Mouse (Mus musculus) midbrain, postnatal 0 days (tissue): ENCODE data around the gene Sigirr. TPM values are rescaled to one million over a fixed set of nuclear protein-coding genes. Genes with fewer than 3 reads are reported as not detected.
A peak's percentile ranks its signal among the peaks of the same experiment; 100 is the strongest.

Experiments used
- ATAC-seq: fragments of 200-750 bp; cut with Nextera tagmentation; 2 replicates; pipeline ENCODE4 v1.8.0; 2017; ENCODE audit warnings: moderate number of reproducible peaks, mild to moderate bottlenecking, moderate TSS enrichment, moderate library complexity; ENCODE audit not compliant: low FRiP score
- DNase-seq: peaks from one replicate; pipeline ENCODE4 v3.0.0-alpha.2; 2015; ENCODE audit warnings: low spot score
- H3K27ac ChIP-seq: fragments of 300-500 bp; sonication (generic); 2 replicates; pipeline ENCODE4 v1.5.1; 2014; ENCODE audit warnings: low read depth, mild to moderate bottlenecking, low read length, mixed read lengths
- H3K27me3 ChIP-seq: fragments of 300-500 bp; sonication (generic); 2 replicates; pipeline ENCODE4 v1.6.1; 2014; ENCODE audit warnings: low read length, control low read depth, mixed read lengths; ENCODE audit not compliant: insufficient read depth
- H3K36me3 ChIP-seq: fragments of 300-500 bp; sonication (generic); 2 replicates; pipeline ENCODE4 v1.6.1; 2014; ENCODE audit warnings: low read length, control low read depth, mixed read lengths; ENCODE audit not compliant: insufficient read depth
- H3K4me1 ChIP-seq: fragments of 300-500 bp; sonication (generic); 2 replicates; pipeline ENCODE4 v1.6.1; 2014; ENCODE audit warnings: mild to moderate bottlenecking, control low read depth, antibody characterized with exemption, low read length, mixed read lengths; ENCODE audit not compliant: insufficient read depth
- H3K4me2 ChIP-seq: fragments of 300-500 bp; sonication (generic); 2 replicates; pipeline ENCODE4 v1.6.1; 2014; ENCODE audit warnings: low read depth, mild to moderate bottlenecking, low read length, mixed read lengths; ENCODE audit not compliant: poor library complexity, severe bottlenecking
- H3K4me3 ChIP-seq: fragments of 300-500 bp; sonication (generic); 2 replicates; pipeline ENCODE4 v1.5.1; 2014; ENCODE audit warnings: low read depth, mild to moderate bottlenecking, low read length, moderate library complexity
- H3K9ac ChIP-seq: fragments of 300-500 bp; sonication (generic); replicated peaks from 2 replicates; pipeline ENCODE4 v1.6.1; 2014; ENCODE audit warnings: mild to moderate bottlenecking, low read length, moderate library complexity, mixed read lengths; ENCODE audit not compliant: poor library complexity, severe bottlenecking
- H3K9me3 ChIP-seq: fragments of 300-500 bp; sonication (generic); 2 replicates; pipeline ENCODE4 v1.6.1; 2016; ENCODE audit warnings: low read length, control low read depth
- CTCF ChIP-seq: IDR thresholded peaks from 2 replicates; pipeline ENCODE4 v1.5.1; 2016; ENCODE audit warnings: antibody characterized with exemption, mild to moderate bottlenecking
- WGBS: fragments of 180-500 bp; shearing (Covaris S2); extraction: QIAGEN DNeasy Blood & Tissue Kit; methylation state at CpG from one replicate; pipeline ENCODE4 v1.1.7; 2014; 5-methylcytosine and 5-hydroxymethylcytosine counted together
- polyA plus RNA-seq: library from polyadenylated mRNA; unstranded; fragments of >200 nt; fragmentation: Nextera tagmentation; extraction: Ambion mirVana; gene quantifications from 2 replicates; pipeline ENCODE4 v1.2.1, GENCODE M21; 2015
- total RNA-seq: library from RNA; depleted of rRNA; stranded (reverse); fragments of >200 nt; gene quantifications from 2 replicates; pipeline ENCODE4 v1.2.3, GENCODE M21; 2014

The Sigirr gene
- total and polyA plus RNA-seq, 2 experiments from 2014 or later = 1.8 to 3.9 TPM

DNA sequence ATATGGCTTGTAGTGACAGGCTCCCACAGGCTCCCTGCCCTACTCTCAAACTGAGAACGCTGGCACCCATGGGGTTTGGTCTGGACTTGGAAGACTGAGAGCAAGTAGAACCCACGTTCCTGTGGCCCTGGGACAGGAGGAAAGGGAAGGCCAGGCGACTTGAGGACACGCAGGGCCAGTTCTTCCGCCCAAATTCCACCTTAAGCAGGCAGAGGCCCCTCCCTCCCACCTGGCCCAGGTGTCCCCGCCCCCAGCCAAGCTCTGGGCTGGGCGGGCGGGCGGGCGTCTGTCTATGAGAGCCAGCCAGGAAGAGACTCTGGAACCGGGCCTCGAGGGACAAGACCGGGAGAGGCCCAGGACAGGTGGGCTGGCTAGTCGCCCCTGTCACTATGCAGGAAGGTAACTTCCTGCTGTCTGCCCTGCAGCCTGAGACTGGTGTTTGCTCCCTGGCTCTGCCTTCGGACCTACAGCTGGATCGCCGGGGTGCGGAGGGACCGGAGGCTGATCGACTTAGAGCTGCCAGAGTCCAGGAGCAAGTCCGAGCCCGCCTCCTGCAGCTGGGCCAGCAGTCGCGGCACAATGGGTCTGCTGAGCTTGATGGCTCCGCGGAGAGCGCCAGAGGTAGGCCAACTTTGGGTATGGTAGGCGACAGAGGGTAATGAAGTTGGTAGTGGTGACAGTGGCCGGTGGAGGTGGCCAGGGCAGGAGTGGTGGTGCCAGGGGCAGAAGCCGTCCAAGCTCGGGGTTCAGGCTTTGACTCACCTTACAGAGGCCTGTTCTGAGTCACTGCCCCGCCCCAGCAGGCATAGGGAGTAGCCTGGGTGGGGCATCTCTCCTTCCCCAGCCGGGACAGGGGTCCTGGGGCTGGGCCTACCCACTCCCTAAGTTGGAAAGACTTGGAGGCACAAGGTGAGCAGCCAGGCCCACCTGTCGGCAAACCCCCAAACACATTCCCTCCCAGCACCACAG is 20.6 kb downstream of the Sigirr start:
- Histone ChIP-seq H3K4me3 (no peak overlapping the region), H3K9me3 (no peaks in the 10 kb centered on the region), H3K27me3 (no peaks in the 10 kb centered on the region), H3K4me2 (no peak overlapping the region), H3K4me1 (no peaks in the 10 kb centered on the region), H3K9ac (no peak overlapping the region), H3K27ac (no peak overlapping the region), H3K36me3 (no peaks in the 10 kb centered on the region)
- ATAC-seq (no peak), DNase-seq (no peak)
- 33% methylated on average over 34 of the region's 34 CpGs for WGBS
- no peak for TF ChIP-seq CTCF

GRCm38 (mm10) chr7:141078876-141079275 is 21.5 kb downstream of the Sigirr start:
- Histone ChIP-seq H3K4me2 (no peak overlapping the region), H3K4me3 (no peak overlapping the region), H3K27ac (no peak overlapping the region), H3K9ac (no peak overlapping the region), H3K9me3 (no peaks in the 10 kb centered on the region), H3K36me3 (no peaks in the 10 kb centered on the region), H3K27me3 (no peaks in the 10 kb centered on the region), H3K4me1 (no peaks in the 10 kb centered on the region)
- TF ChIP-seq CTCF = no peak
- ATAC-seq = no peak
- no peak for DNase-seq
- WGBS = 80% methylated on average over 4 of the region's 4 CpGs

- no peak for ATAC-seq
- 93% methylated on average over 15 of the region's 15 CpGs for WGBS
Observed at GRCm38 (mm10) chr7:141077841-141078240, 22.5 kb downstream of the Sigirr start, which contains the start of gene Pkp3. TSS of gene Pkp3 (plus strand) at chr7:141078218.

GRCm38 (mm10) chr7:141073782-141074181 is 26.6 kb downstream of the Sigirr start:
- Histone ChIP-seq H3K27ac (no peak overlapping the region), H3K9ac (no peak overlapping the region), H3K9me3 (no peaks in the 10 kb centered on the region), H3K4me3 (no peak overlapping the region), H3K36me3 (no peaks in the 10 kb centered on the region), H3K4me1 (peaks cover 7% of the 10 kb centered on the region; the same call in 1 of the 2 replicates), H3K4me2 (no peak overlapping the region), H3K27me3 (no peaks in the 10 kb centered on the region)
- 82% methylated on average over 4 of the region's 4 CpGs for WGBS
- DNase-seq = no peak
- ATAC-seq = no peak
- no peak for TF ChIP-seq CTCF

More at GRCm38 (mm10) chr7:141077841-141078240, 22.5 kb downstream of the Sigirr start, which contains the start of gene Pkp3:
- H3K4me2 ChIP-seq = no peak within 1 kb of the TSS
- no peaks in the 10 kb centered on the region for H3K27me3 ChIP-seq
- H3K36me3 ChIP-seq = no peaks in the 10 kb centered on the region
- H3K9ac ChIP-seq = no peak within 1 kb of the TSS
- no peak within 1 kb of the TSS for H3K27ac ChIP-seq
- no peak within 1 kb of the TSS for H3K4me3 ChIP-seq
- TF ChIP-seq CTCF = no peak
- no peaks in the 10 kb centered on the region for H3K4me1 ChIP-seq
- no peak for DNase-seq
- H3K9me3 ChIP-seq = no peaks in the 10 kb centered on the region

DNA sequence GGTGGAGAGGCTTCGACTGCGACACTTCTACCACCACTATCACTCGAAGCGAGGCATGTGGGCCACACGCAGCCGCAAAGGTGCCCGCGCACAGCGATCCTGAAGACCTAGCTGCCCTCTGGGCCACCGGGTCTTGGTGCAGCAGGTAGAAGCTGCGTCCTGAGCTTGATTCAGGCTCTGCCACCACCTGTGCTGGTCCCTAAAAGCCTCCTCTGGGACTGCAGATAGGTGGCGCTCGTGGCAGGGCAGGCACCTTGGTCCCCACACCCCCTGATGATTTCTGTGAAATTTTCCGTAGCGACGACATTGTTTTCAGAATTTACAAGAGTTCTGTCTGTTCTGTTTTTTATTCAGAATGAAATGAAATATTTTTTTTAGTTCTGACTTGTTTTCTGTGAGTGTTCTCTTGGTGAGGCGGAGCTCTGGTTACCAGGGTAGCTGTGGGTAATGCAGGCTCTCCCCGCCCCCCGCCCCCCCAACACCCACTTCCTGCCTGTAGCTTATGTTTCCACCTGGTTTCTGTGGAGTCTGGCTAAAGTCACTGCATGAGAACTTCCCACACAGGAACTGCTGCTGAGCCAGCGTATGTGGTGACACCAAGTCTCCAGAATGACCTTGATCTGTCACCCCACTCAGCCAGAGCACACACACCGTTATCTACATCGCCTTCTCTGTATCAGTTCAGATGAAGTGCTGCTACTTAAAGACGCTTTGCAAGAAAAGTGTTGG is 28.2 kb downstream of the Sigirr start:
- no peak overlapping the region for H3K27ac ChIP-seq
- ATAC-seq = no peak
- peak overlapping the region; percentile 9; the same call in 1 of the 2 replicates for H3K4me2 ChIP-seq
- 0 out of 2 replicates have a peak overlapping the region, but pooled peaks have one; percentile 8 for H3K9ac ChIP-seq
- TF ChIP-seq CTCF = peak; percentile 67
- H3K27me3 ChIP-seq = no peaks in the 10 kb centered on the region
- DNase-seq = no peak
- peaks cover 7% of the 10 kb centered on the region; the same call in 1 of the 2 replicates for H3K4me1 ChIP-seq
- no peaks in the 10 kb centered on the region for H3K9me3 ChIP-seq
- H3K4me3 ChIP-seq = no peak overlapping the region
- peaks cover 14% of the 10 kb centered on the region; the same call in 1 of the 2 replicates for H3K36me3 ChIP-seq
- WGBS = 40% methylated on average over 23 of the region's 23 CpGs
